Mouse (Mus musculus): ENCODE measurements around the gene Slc16a1.

Gene Slc16a1

GRCm38 (mm10) chr3:104638403-104638779, at the start of gene Slc16a1:
Slc16a1 (plus strand) TSS chr3:104638668.
- DNase-seq (ENCODE audit: low spot score in 2 of 2), result peak; percentile 89 to 91

GRCm38 (mm10) chr3:104596451-104597134, 41.9 kb upstream of the Slc16a1 start:
- no peak for DNase-seq (ENCODE audit: low spot score in 2 of 2)

- DNase-seq (ENCODE audit: low spot score in 2 of 2), result peak; percentile 67 to 77
Observed at GRCm38 (mm10) chr3:104597135-104597764, 41.2 kb upstream of the Slc16a1 start.

GRCm38 (mm10) chr3:104599296-104600150, 38.9 kb upstream of the Slc16a1 start:
- peak in 1 of 2 experiments; percentile 35 for DNase-seq (ENCODE audit: low spot score in 2 of 2)

- DNase-seq (ENCODE audit: low spot score in 2 of 2), result no peak
Observed at GRCm38 (mm10) chr3:104600691-104601090, 37.8 kb upstream of the Slc16a1 start.

GRCm38 (mm10) chr3:104601680-104602079, 36.8 kb upstream of the Slc16a1 start:
- no peak for DNase-seq (ENCODE audit: low spot score in 2 of 2)

- DNase-seq (ENCODE audit: low spot score in 2 of 2), result no peak
Observed at GRCm38 (mm10) chr3:104609690-104610380, 28.6 kb upstream of the Slc16a1 start.

- DNase-seq (ENCODE audit: low spot score in 2 of 2), result no peak
Observed at GRCm38 (mm10) chr3:104610453-104611230, 27.8 kb upstream of the Slc16a1 start.

- DNase-seq (ENCODE audit: low spot score in 2 of 2), result no peak
Observed at GRCm38 (mm10) chr3:104611951-104612350, 26.5 kb upstream of the Slc16a1 start.

- no peak for DNase-seq (ENCODE audit: low spot score in 2 of 2)
Observed at GRCm38 (mm10) chr3:104613102-104613501, 25.4 kb upstream of the Slc16a1 start.

- no peak for DNase-seq (ENCODE audit: low spot score in 2 of 2)
Observed at GRCm38 (mm10) chr3:104614081-104614480, 24.4 kb upstream of the Slc16a1 start.

- no peak for DNase-seq (ENCODE audit: low spot score in 2 of 2)
Observed at GRCm38 (mm10) chr3:104615216-104615615, 23.3 kb upstream of the Slc16a1 start.

- no peak for DNase-seq (ENCODE audit: low spot score in 2 of 2)
Observed at GRCm38 (mm10) chr3:104616155-104616554, 22.3 kb upstream of the Slc16a1 start.

- DNase-seq (ENCODE audit: low spot score in 2 of 2), result no peak
Observed at GRCm38 (mm10) chr3:104621841-104622240, 16.6 kb upstream of the Slc16a1 start.

GRCm38 (mm10) chr3:104629810-104630209, 8.7 kb upstream of the Slc16a1 start:
- no peak for DNase-seq (ENCODE audit: low spot score in 2 of 2)

- DNase-seq (ENCODE audit: low spot score in 2 of 2), result no peak
Observed at GRCm38 (mm10) chr3:104630941-104631340, 7.5 kb upstream of the Slc16a1 start.

GRCm38 (mm10) chr3:104632560-104633162, 5.8 kb upstream of the Slc16a1 start:
- no peak for DNase-seq (ENCODE audit: low spot score in 2 of 2)

- no peak for DNase-seq (ENCODE audit: low spot score in 2 of 2)
Observed at GRCm38 (mm10) chr3:104636491-104636890, 2.0 kb upstream of the Slc16a1 start.

- no peak for DNase-seq (ENCODE audit: low spot score in 2 of 2)
Observed at GRCm38 (mm10) chr3:104637427-104638402, 753 bp upstream of the Slc16a1 start.

Measured in urinary bladder, postnatal 4 days (tissue).